Mouse (Mus musculus): Measurements from ENCODE around the gene Gm32742. TPM values are rescaled to one million over a fixed set of nuclear protein-coding genes. Genes with fewer than 3 reads are reported as not detected.
"Not testable (repeated sequence)": the region's sequence is repeated elsewhere in the genome, so short reads cannot be mapped to it uniquely, and the experiment has no call there.

Gm32742 gene
- total RNA-seq, 2 experiments from 2014 or later: not detected

DNA sequence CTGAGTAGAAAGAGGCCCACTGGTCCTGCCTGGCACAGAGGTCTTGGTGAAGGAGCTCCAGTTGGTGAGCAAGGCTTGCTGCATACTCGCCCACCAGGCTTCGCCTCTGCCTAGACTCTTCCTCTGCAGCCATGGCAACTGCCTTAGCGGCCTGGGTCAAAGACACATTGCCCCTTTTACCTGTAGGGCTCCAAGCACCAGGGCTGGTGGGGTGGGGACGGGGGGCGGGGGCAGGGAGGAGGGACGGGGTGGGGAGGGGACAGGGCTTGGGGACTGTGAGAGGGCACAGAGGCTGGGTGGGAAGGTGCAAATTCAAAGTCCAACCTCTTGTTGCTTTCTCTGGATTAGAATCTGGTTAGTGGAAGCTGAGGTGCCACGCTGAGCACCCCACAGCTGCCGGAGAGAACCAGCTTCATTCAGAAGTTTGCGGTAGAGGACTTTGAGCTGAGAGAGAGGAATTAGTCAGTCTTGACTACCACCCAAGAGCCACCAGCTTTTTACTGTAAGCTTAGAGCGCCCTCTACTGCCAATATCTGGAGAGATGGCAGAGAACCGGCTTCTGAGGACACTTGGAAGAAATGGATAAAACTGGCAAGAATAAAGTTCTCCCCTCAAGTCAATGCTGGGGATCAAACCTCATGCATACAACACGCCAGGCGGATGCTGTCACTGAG, 13.1 kb downstream of the Gm32742 start:
- peak; percentile 43 to 54 for DNase-seq (ENCODE audit: low spot score in 2 of 2)

- DNase-seq (ENCODE audit: low spot score in 2 of 2): no peak
These were observed 18.0 kb downstream of the Gm32742 start for GRCm38 (mm10) chr9:51147294-51147693.

- DNase-seq (ENCODE audit: low spot score in 2 of 2): no peak
These were observed 18.8 kb downstream of the Gm32742 start for GRCm38 (mm10) chr9:51146496-51146895.

- DNase-seq (ENCODE audit: low spot score in 2 of 2): no peak
These were observed 21.1 kb downstream of the Gm32742 start for GRCm38 (mm10) chr9:51144218-51144617.

DNA sequence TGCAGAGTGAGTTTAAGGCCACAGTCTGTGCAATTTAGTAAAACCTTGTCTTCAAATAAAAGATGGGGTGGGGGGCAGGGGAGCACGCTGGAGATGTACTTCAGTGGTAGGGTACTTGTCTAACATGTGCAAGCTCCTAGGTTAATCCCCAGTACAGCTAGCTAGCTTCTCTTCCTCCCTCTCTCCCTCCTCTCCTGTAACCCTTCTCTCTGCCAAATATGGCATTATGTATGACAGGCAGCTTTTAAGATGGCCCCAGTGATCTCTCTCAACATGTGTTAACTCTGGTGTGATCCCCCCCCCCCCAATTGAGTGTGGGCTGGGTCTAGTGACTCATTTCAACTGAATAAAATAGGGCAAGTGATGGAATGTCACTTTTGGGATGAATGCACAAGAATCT, 21.9 kb downstream of the Gm32742 start:
- no peak for DNase-seq (ENCODE audit: low spot score in 2 of 2)

- no peak for DNase-seq (ENCODE audit: low spot score in 2 of 2)
These were observed 24.6 kb downstream of the Gm32742 start for GRCm38 (mm10) chr9:51140711-51141110.

- not testable (repeated sequence) for DNase-seq (ENCODE audit: low spot score in 2 of 2)
These were observed 25.9 kb downstream of the Gm32742 start for GRCm38 (mm10) chr9:51139401-51139800.

GRCm38 (mm10) chr9:51138301-51138700, 27.0 kb downstream of the Gm32742 start:
- DNase-seq (ENCODE audit: low spot score in 2 of 2): no peak

- no peak for DNase-seq (ENCODE audit: low spot score in 2 of 2)
These were observed 27.5 kb downstream of the Gm32742 start for GRCm38 (mm10) chr9:51137836-51138235.

- no peak for DNase-seq (ENCODE audit: low spot score in 2 of 2)
These were observed 27.9 kb downstream of the Gm32742 start for GRCm38 (mm10) chr9:51137432-51137831.

DNA sequence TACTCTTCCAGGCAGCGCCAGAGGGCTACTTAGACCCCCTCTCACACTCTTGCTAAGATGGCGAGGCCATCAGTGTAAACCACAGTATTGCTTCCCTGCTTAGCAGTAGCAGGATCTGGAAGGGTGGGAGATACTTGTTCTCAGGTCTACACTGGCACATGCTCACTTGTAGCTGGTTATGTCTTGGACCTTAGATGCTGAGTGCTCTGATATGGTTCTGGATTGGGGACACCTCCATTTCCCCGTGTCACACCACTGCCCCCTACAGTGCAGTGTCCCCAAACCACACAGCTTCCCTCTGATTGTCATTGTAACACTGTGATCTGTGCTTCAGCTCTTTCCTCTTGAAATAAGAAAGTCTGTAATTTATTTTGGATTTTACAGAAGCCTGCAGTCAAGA, 28.3 kb downstream of the Gm32742 start:
- DNase-seq (ENCODE audit: low spot score in 2 of 2): peak; percentile 33 to 47

GRCm38 (mm10) chr9:51114767-51115166, 50.5 kb downstream of the Gm32742 start:
- no peak for DNase-seq (ENCODE audit: low spot score in 2 of 2)

DNA sequence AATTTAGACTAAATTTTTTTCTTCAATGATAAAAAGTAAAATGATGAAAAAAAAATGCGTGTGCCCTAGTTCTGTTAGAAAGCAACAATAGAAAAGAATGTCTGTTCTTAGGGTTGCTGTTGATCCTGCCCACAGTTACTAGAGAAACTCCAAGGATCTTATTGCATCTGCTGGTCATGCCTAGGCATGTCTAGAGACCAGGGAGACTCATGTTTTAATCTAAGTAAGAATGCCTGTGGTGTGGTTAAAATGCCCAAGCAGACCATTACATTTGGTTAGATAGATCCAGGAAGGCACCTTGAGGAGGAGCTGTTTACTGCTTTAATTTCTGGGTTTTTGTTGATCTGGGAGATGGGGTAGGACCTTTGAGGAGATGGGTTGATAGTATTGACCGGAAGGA, 59.6 kb downstream of the Gm32742 start:
- no peak for DNase-seq (ENCODE audit: low spot score in 2 of 2)

DNA sequence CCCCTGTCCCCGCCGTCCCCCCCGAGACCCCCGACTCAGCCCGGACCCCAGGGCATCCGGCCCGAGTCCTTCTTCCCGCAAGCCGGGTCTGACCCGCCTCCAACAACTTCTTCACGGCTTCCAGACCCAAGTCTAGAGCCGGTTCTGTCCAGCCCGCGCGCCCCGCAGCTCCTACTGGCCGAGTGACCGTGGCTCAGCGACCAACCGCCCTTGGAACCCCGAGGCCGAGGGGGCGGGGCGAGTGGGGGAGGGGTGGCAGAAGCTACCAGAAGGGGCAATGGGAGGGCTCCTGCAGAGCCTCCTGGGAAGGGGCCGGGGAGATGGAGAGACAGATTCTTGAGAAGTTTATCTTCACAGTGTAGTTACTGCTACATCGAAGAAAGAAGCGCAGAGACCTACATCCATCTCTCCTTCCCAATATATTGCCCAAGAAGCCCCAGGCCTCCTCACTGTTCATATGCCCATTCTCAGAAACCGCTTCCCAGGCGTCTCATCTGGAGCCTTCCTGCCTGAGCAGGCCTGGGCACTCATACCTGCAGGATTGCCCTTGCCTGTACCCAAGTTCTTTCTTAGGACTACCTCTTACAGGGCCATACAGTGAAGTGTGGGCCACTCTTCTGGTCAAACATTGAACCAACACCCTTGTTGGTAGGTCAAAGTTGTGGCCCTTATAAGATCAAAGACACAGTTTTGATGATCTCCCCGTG, 61.4 kb downstream of the Gm32742 start:
- peak; percentile 31 to 47 for DNase-seq (ENCODE audit: low spot score in 2 of 2)

- DNase-seq (ENCODE audit: low spot score in 2 of 2): peak; percentile 58 to 75
These were observed 62.1 kb downstream of the Gm32742 start for GRCm38 (mm10) chr9:51102963-51103807.

- DNase-seq (ENCODE audit: low spot score in 2 of 2): peak; percentile 45 to 58
These were observed 63.4 kb downstream of the Gm32742 start, which contains the start of gene 4833427G06Rik for GRCm38 (mm10) chr9:51101756-51102425. Gene 4833427G06Rik, minus strand, starts transcription at chr9:51102078.

DNA sequence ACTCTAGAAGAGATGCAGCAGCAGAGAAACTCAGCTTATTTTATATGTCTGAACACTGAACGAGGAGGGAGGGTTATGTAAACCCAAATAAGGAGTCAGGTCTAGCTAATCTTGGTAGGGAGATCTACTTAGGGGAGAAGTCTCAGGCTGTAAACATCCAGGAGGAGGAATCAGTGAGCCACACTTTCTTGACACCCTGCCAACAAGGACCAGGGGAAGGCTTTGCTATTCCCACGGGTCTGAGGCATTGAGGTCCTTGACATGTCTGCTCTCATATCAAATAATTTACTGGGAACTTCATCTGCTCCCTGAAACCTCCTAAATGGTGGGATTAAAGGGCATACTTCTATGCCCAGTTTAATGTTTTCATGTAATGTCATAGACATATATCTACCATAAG, 69.0 kb downstream of the Gm32742 start:
- peak; percentile 26 to 34 for DNase-seq (ENCODE audit: low spot score in 2 of 2)

GRCm38 (mm10) chr9:51093697-51094096, 71.6 kb downstream of the Gm32742 start:
- no peak for DNase-seq (ENCODE audit: low spot score in 2 of 2)

DNA sequence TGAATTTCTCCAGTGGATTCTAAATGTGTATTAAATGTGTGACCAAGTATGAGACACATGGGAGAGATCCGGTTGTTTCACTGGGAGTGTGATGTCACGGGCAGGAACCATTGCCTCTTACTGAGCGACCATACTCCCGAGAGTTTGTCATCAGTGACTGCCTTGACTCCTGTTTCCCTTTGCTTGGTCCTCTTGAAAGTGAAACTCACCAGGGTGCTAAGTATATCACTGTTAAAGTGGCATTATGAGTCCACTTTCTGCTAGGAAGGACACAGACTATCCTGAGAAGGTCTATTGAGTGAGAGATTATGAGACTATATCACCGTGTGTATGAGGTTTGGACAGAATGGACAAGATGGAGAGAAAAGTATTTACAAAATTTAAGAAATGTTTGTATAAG, 83.7 kb downstream of the Gm32742 start:
- no peak for DNase-seq (ENCODE audit: low spot score in 2 of 2)

All from adrenal gland, adult 18-20 months (tissue).